Mouse (Mus musculus) lung, adult 18-20 months (tissue): ENCODE data around the gene Gm37419.

ENCODE experiments used
- DNase-seq, 2 experiments: peaks; one replicate each; pipeline ENCODE4 v3.0.0; 2022; ENCODE audit warnings: mixed read lengths in 2 of 2

The Gm37419 gene

GRCm38 (mm10) chr16:23997228-23997627 is 8.9 kb downstream of the Gm37419 start:
- DNase-seq, result no peak

- DNase-seq, result no peak
These were observed 9.6 kb downstream of the Gm37419 start for GRCm38 (mm10) chr16:23997912-23998311.

- no peak for DNase-seq
These were observed 17.6 kb downstream of the Gm37419 start for GRCm38 (mm10) chr16:24005928-24006327.

- no peak for DNase-seq
These were observed 21.6 kb downstream of the Gm37419 start for GRCm38 (mm10) chr16:24009891-24010290.

GRCm38 (mm10) chr16:24011306-24011705 is 23.0 kb downstream of the Gm37419 start:
- no peak for DNase-seq

GRCm38 (mm10) chr16:24012066-24012465 is 23.8 kb downstream of the Gm37419 start:
- no peak for DNase-seq

- no peak for DNase-seq
These were observed 26.1 kb downstream of the Gm37419 start for GRCm38 (mm10) chr16:24014378-24014777.

GRCm38 (mm10) chr16:24016273-24016672 is 28.0 kb downstream of the Gm37419 start:
- DNase-seq, result no peak

GRCm38 (mm10) chr16:24016742-24017141 is 28.5 kb downstream of the Gm37419 start:
- no peak for DNase-seq

GRCm38 (mm10) chr16:24021722-24022121 is 33.4 kb downstream of the Gm37419 start:
- no peak for DNase-seq

GRCm38 (mm10) chr16:24022605-24023004 is 34.3 kb downstream of the Gm37419 start:
- no peak for DNase-seq

- DNase-seq, result no peak
These were observed 37.2 kb downstream of the Gm37419 start for GRCm38 (mm10) chr16:24025442-24025841.

- peak in 1 of 2 experiments; percentile 10 for DNase-seq
These were observed 41.8 kb downstream of the Gm37419 start for GRCm38 (mm10) chr16:24029965-24030672.

- no peak for DNase-seq
These were observed 45.0 kb downstream of the Gm37419 start for GRCm38 (mm10) chr16:24033259-24033658.

- no peak for DNase-seq
These were observed 46.2 kb downstream of the Gm37419 start for GRCm38 (mm10) chr16:24034450-24034849.

- DNase-seq, result peak in 1 of 2 experiments; percentile 34
These were observed 47.5 kb downstream of the Gm37419 start for GRCm38 (mm10) chr16:24035767-24036166.

- DNase-seq, result no peak
These were observed 48.1 kb downstream of the Gm37419 start for GRCm38 (mm10) chr16:24036398-24036797.
